Mouse (Mus musculus) heart, adult 2 months (tissue): ENCODE measurements around the gene Dnah1. TPM values are rescaled to one million over a fixed set of nuclear protein-coding genes. Genes with fewer than 3 reads are reported as not detected.
A peak's percentile ranks its signal among the peaks of the same experiment; 100 is the strongest.

Experiments used
- DNase-seq, 2 experiments: peaks; one replicate each; pipeline ENCODE4 v3.0.0; 2021
- H3K27ac ChIP-seq: fragments of 200-600 bp; 2 replicates; pipeline ENCODE4 v1.8.1; 2022
- H3K27me3 ChIP-seq: fragments of 200-500 bp; 2 replicates; pipeline ENCODE4 v1.6.1; 2012; ENCODE audit warnings: mild to moderate bottlenecking, low read length, inconsistent platforms, mixed read lengths; ENCODE audit not compliant: control insufficient read depth, insufficient read depth
- H3K36me3 ChIP-seq: fragments of 200-500 bp; 2 replicates; pipeline ENCODE4 v1.6.1; 2012; ENCODE audit warnings: low read length, inconsistent platforms; ENCODE audit not compliant: control insufficient read depth, insufficient read depth
- H3K4me1 ChIP-seq: fragments of 200-500 bp; 2 replicates; pipeline ENCODE4 v1.6.1; 2011; ENCODE audit warnings: low read length; ENCODE audit not compliant: control insufficient read depth, insufficient read depth
- H3K4me3 ChIP-seq: fragments of 200-600 bp; 2 replicates; pipeline ENCODE4 v1.8.1; 2022
- H3K79me2 ChIP-seq: fragments of 200-500 bp; replicated peaks from 2 replicates; pipeline ENCODE4 v1.6.1; 2012; ENCODE audit warnings: mild to moderate bottlenecking, inconsistent platforms, low read length, moderate library complexity, mixed read lengths; ENCODE audit not compliant: control insufficient read depth, insufficient read depth
- H3K9ac ChIP-seq: fragments of 200-500 bp; 2 replicates; pipeline ENCODE4 v1.6.1; 2012; ENCODE audit warnings: low read depth, mild to moderate bottlenecking, control low read depth, inconsistent platforms, low read length, mixed read lengths
- CTCF ChIP-seq: fragments of 200-600 bp; IDR thresholded peaks from 2 replicates; pipeline ENCODE4 v1.8.1; 2022; ENCODE audit warnings: antibody characterized with exemption, mild to moderate bottlenecking, moderate library complexity
- EP300 ChIP-seq: fragments of 200-500 bp; IDR thresholded peaks from 2 replicates; pipeline ENCODE4 v1.6.1; 2011; ENCODE audit warnings: low read depth, low read length, control low read depth; ENCODE audit not compliant: insufficient read depth
- POLR2A ChIP-seq: fragments of 200-500 bp; IDR thresholded peaks from 2 replicates; pipeline ENCODE4 v1.6.1; 2011; ENCODE audit warnings: mild to moderate bottlenecking, low read depth, low read length, control low read depth; ENCODE audit not compliant: insufficient read depth
- WGBS: fragments of 180-500 bp; shearing (Covaris S2); methylation state at CpG from one replicate; pipeline ENCODE4 v1.1.7; 2018; 5-methylcytosine and 5-hydroxymethylcytosine counted together
- intact Hi-C: fragments of 180-260 bp; cut with DNase I; formaldehyde crosslinking; loops from one replicate; pipeline ENCODE4 v1.15.1; 2025
- polyA plus RNA-seq: library from polyadenylated mRNA; depleted of rRNA; stranded (reverse); fragments of >200 nt; gene quantifications from 2 replicates; pipeline ENCODE4 v1.2.3, GENCODE M21; 2012
- total RNA-seq, 2 experiments: library from RNA; stranded (reverse); gene quantifications; 2 replicates each; pipeline ENCODE4 v1.2.3; 2021

Dnah1 gene
- total and polyA plus RNA-seq, 3 experiments, result 0.02 to 0.41 (median 0.05) TPM

- WGBS, result 80% methylated on average over 12 of the region's 12 CpGs
- no peaks in the 10 kb centered on the region for H3K79me2 ChIP-seq
- H3K4me1 ChIP-seq, result peaks cover 3% of the 10 kb centered on the region; the same call in 1 of the 2 replicates
- no peak for TF ChIP-seq CTCF
- TF ChIP-seq POLR2A, result no peak
- TF ChIP-seq EP300, result no peak
- DNase-seq, result no peak
- H3K27me3 ChIP-seq, result no peaks in the 10 kb centered on the region
- H3K4me3 ChIP-seq, result no peak overlapping the region
- intact Hi-C loops, result no loop called here
- no peaks in the 10 kb centered on the region for H3K36me3 ChIP-seq
- no peak overlapping the region for H3K27ac ChIP-seq
- H3K9ac ChIP-seq, result no peak overlapping the region
Observed at GRCm38 (mm10) chr14:31316613-31317012, 7.1 kb downstream of the Dnah1 start.

GRCm38 (mm10) chr14:31313192-31313591 lies 10.5 kb downstream of the Dnah1 start:
- intact Hi-C loops, result no loop called here
- H3K4me3 ChIP-seq, result no peak overlapping the region
- no peaks in the 10 kb centered on the region for H3K36me3 ChIP-seq
- H3K79me2 ChIP-seq, result no peaks in the 10 kb centered on the region
- H3K27me3 ChIP-seq, result no peaks in the 10 kb centered on the region
- no peak for DNase-seq
- 35% methylated on average over 3 of the region's 3 CpGs for WGBS
- TF ChIP-seq POLR2A (no peak), EP300 (no peak), CTCF (no peak)
- H3K4me1 ChIP-seq, result peaks cover 3% of the 10 kb centered on the region; the same call in 1 of the 2 replicates
- H3K27ac ChIP-seq, result no peak overlapping the region
- H3K9ac ChIP-seq, result no peak overlapping the region

DNA sequence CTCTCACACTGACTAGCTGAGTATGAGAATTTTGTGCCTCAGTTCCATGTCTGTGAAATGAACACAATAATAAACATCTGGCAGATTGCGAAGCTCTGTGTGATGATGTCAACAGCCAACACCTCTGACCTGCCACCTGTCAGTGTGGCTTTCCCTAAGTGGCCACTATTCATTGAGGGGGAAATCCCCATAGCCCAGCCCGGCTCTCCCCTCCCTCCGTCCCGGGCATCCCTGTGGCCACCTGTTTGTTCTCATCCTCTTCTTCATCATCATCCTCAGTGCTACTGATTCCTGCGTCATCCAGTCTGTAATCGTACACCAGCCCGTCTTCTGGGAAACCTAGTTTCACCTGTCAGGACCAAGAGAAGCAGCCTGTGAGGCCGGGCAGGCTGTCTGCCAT lies 38.0 kb downstream of the Dnah1 start:
- no peak for DNase-seq
- Histone ChIP-seq H3K4me1 (no peaks in the 10 kb centered on the region), H3K9ac (no peak overlapping the region), H3K27ac (no peak overlapping the region), H3K36me3 (no peaks in the 10 kb centered on the region), H3K4me3 (no peak overlapping the region), H3K27me3 (no peaks in the 10 kb centered on the region), H3K79me2 (no peaks in the 10 kb centered on the region)
- intact Hi-C loops, result no loop called here
- 85% methylated on average over 8 of the region's 8 CpGs for WGBS
- TF ChIP-seq POLR2A (no peak), EP300 (no peak), CTCF (no peak)

- TF ChIP-seq CTCF, result peak; percentile 93
- no peak for TF ChIP-seq POLR2A
- 0 out of 2 replicates have a peak, but pooled peaks have one; percentile 37 for TF ChIP-seq EP300
- Histone ChIP-seq H3K9ac (no peak overlapping the region), H3K4me3 (no peak overlapping the region), H3K79me2 (no peaks in the 10 kb centered on the region), H3K4me1 (no peaks in the 10 kb centered on the region), H3K36me3 (no peaks in the 10 kb centered on the region), H3K27ac (no peak overlapping the region), H3K27me3 (no peaks in the 10 kb centered on the region)
- 22% methylated on average over 7 of the region's 7 CpGs for WGBS
- peak; percentile 69 to 80 for DNase-seq
- intact Hi-C loops, result loop anchor here (1.0 to 5.0 kb wide), 2 partner anchors 55 to 200 kb away; no protein-coding TSS in a partner anchor
Observed at GRCm38 (mm10) chr14:31272164-31272563, 51.5 kb downstream of the Dnah1 start.

- no peak overlapping the region for H3K4me3 ChIP-seq
- no peak overlapping the region for H3K9ac ChIP-seq
- DNase-seq, result no peak
- H3K36me3 ChIP-seq, result no peaks in the 10 kb centered on the region
- H3K27me3 ChIP-seq, result no peaks in the 10 kb centered on the region
- H3K27ac ChIP-seq, result no peak overlapping the region
- no peaks in the 10 kb centered on the region for H3K79me2 ChIP-seq
- WGBS, result 93% methylated on average over 6 of the region's 6 CpGs
- intact Hi-C loops, result loop anchor here (5.0 kb wide), 1 partner anchor 56 kb away; no protein-coding TSS in a partner anchor
- TF ChIP-seq POLR2A (no peak), EP300 (no peak), CTCF (no peak)
- H3K4me1 ChIP-seq, result no peaks in the 10 kb centered on the region
Observed at GRCm38 (mm10) chr14:31271121-31271520, 52.6 kb downstream of the Dnah1 start.

DNA sequence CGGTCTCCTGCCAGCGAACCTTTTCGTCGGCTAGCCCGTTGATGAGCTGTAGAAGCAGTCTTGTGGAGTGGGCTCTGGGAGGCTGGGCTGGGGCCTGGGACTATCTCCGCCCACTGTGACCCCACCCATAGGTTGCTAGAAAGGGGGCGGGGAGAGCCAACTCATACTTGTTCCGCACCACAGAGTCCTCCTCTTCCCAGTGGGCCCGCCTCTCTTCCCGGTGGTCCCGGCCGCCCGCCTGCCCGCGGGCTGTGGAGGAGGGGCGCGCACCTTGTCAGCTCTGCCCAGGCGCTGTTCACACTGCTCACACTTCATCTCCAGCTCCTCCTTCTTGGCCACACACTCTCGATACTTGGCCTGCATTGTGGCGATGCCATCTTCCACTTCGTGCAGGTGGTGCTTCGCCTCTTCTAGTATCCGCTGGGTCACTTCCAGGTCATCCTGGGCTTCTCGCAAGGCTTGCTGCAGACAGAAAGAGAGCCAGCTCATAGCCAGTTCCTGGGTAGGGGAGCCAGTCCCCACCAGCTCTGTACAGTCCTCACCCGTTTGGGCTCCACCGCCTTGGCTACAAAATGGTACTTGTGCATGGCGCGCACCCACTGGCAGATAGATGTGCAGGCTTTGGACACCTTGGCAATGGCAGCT lies 54.1 kb downstream of the Dnah1 start:
- 24% methylated on average over 28 of the region's 28 CpGs for WGBS

More for the DNA sequence above, 54.1 kb downstream of the Dnah1 start:
- no peaks in the 10 kb centered on the region for H3K36me3 ChIP-seq
- intact Hi-C loops, result loop anchor here (5.0 kb wide), 1 partner anchor 58 kb away; no protein-coding TSS in a partner anchor
- H3K27me3 ChIP-seq, result no peaks in the 10 kb centered on the region
- H3K27ac ChIP-seq, result no peak overlapping the region
- TF ChIP-seq CTCF (no peak), POLR2A (no peak), EP300 (no peak)
- peak in 1 of 2 experiments; percentile 17 for DNase-seq
- no peaks in the 10 kb centered on the region for H3K79me2 ChIP-seq
- H3K9ac ChIP-seq, result no peak overlapping the region
- H3K4me3 ChIP-seq, result no peak overlapping the region
- no peaks in the 10 kb centered on the region for H3K4me1 ChIP-seq
